Mouse (Mus musculus) small intestine, adult 2 months (tissue): ENCODE results near the gene Gipc1.

ENCODE experiments used
- CTCF ChIP-seq: fragments of 200-500 bp; IDR thresholded peaks from 2 replicates; pipeline ENCODE4 v1.5.1; 2012; ENCODE audit warnings: low read depth, mild to moderate bottlenecking, control low read depth, inconsistent platforms, low read length, moderate library complexity, mixed read lengths; ENCODE audit not compliant: insufficient replicate concordance, insufficient read length; ENCODE audit errors: extremely low read depth
- POLR2A ChIP-seq: fragments of 200-500 bp; IDR thresholded peaks from 2 replicates; pipeline ENCODE4 v1.6.1; 2012; ENCODE audit warnings: low read depth, mild to moderate bottlenecking, control low read depth, inconsistent platforms, low read length, moderate library complexity

DNA sequence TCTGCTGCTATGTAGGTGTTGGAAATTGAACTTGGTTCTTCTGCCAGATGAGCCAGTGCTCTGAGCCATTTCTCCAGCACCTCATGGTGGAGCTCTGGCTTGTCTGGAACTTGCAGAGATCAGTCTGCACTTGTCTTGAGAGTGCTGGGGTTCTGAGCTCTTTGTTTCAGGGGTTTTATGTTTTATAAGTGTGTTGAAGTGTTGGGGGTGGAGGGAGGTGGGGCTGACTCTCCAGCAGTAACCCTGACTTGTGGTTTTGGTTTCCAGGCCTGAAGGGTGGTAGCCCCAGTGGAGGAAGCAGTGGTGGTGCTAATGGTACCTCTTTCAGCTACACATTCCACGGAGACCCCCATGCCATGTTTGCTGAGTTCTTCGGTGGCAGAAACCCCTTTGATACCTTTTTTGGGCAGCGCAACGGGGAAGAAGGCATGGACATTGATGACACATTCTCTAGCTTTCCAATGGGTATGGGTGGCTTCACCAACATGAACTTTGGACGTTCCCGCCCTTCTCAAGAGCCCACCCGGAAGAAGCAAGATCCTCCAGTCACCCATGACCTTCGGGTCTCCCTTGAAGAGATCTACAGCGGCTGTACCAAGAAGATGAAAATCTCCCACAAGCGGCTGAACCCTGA lies 42.8 kb upstream of the Gipc1 start:
- no peak for TF ChIP-seq POLR2A
- TF ChIP-seq CTCF, result no peak
